Mouse (Mus musculus) hematopoietic stem cell, adult 5-6 weeks (primary cell): ENCODE measurements around the gene Pafah1b1. TPM values are rescaled to one million over a fixed set of nuclear protein-coding genes. Genes with fewer than 3 reads are reported as not detected.

Source experiments
- ATAC-seq, 2 experiments: fragments of 125-278 bp in 1 of 2; replicated peaks in 1 of 2; 2 replicates each; pipeline ENCODE4 v1.8.0; 2016 to 2017; ENCODE audit warnings: inconsistent platforms in 2 of 2, mild to moderate bottlenecking in 2 of 2, moderate number of reproducible peaks in 2 of 2, low read depth in 1 of 2, moderate TSS enrichment in 1 of 2; ENCODE audit not compliant: low FRiP score in 2 of 2, poor library complexity in 2 of 2, severe bottlenecking in 2 of 2, insufficient read depth in 1 of 2, low TSS enrichment in 1 of 2
- total RNA-seq: library from RNA; stranded (forward); fragments of 172-1452, 232-1000 nt; gene quantifications from 2 replicates; pipeline ENCODE4 v1.2.3, GENCODE M21; 2017

The Pafah1b1 gene
- total RNA-seq, 1 experiment from 2014 or later, result 89.2 TPM

DNA sequence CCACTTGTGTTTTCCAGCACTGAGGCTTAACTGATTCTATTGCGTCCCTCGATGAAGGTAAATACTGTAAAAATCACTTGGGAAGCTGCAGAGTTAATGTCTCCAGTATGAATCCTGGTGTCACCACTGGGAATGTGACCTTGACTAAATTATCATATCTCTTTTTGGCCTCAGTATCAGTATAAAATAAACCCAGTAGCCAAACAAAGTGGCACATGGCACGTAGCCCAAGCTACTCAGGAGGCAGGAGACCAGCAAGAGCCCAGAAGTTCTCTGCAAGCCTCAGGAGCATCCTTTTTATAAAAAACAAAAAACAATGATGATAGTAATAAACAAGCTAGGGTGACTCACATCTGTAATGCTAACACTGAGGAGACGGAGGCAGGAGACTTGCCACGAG, 711 bp upstream of the Pafah1b1 start:
- ATAC-seq, result no peak

GRCm38 (mm10) chr11:74723357-74724234, 874 bp downstream of the Pafah1b1 start:
- ATAC-seq, result peak; percentile 67 to 70

DNA sequence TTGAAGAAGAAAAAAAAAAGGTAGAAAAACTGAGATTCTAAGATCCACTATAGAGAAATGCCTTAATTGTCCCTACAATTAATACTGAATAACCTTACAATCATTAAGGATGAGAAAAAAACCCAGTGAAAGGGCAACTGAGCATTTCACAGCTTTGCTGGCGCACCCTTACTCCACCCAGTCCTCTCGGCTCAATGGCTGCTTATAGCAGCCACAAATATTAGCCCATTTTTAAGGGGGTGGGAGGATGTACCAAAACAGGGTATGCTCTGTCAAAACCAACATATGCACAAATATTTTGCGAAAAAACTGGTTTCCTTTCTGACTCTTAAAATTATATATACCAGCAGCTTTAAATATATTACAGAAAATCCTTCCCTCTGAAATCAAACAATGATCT, 2.5 kb downstream of the Pafah1b1 start:
- no peak for ATAC-seq

GRCm38 (mm10) chr11:74721141-74721540, 3.3 kb downstream of the Pafah1b1 start:
- ATAC-seq, result no peak

DNA sequence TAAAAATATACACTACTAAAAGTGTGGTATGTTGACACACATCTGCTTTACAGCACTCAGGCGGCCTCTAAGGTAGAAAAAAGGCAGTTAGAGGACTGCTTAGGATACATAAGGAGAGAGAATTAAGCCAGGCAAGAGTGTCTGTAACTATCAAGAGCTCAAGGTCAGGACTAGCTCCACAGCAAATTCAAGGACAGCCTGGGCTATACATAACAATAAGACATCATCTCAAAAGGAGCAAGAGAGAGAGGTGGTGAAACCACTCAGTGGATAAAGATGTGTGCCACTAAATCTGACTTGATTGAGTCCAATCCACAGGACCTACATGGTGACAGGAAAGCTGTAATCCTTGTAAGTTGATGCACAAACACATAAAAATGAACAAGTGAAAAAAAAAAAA, 3.8 kb downstream of the Pafah1b1 start:
- ATAC-seq, result no peak

GRCm38 (mm10) chr11:74715971-74716525, 8.4 kb downstream of the Pafah1b1 start:
- ATAC-seq, result no peak

GRCm38 (mm10) chr11:74710671-74711070, 13.8 kb downstream of the Pafah1b1 start:
- no peak for ATAC-seq

DNA sequence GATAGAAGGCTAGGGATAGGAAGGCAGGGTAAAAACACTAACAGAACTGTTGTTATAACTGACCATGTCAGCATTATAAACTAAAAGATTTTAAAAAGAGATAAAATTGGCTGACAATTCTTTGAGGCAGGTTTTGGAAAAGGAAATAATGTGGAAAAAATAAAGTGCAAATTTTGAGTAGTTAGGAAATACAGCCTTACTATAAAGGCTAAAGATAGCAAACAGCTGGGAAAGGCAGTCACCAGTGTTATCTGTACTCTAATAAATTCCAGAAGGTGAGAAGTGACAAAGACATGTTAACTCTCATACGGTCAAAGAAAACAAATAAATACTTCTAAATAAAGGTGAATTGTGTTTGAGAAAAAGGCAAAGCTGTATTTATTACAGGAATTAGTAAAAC, 15.7 kb downstream of the Pafah1b1 start:
- ATAC-seq, result no peak

DNA sequence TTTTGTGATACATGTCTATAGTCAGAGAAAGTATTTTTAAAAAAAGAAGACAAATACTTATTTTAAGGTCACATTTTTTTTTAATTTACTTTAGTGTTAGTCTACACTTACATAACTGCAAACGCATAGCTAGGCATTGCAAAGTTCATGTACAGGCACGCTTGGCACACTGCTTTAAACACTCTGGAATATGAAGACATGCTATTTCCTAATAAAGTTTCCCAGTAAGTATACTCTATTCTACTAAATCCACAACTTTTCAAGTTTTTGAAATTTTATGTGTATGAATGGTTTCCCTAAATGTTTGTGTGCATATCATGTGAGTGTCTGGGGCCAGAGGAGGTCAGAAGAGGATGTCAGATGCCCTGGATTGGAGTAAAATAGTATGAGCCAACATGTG, 20.4 kb downstream of the Pafah1b1 start:
- no peak for ATAC-seq

DNA sequence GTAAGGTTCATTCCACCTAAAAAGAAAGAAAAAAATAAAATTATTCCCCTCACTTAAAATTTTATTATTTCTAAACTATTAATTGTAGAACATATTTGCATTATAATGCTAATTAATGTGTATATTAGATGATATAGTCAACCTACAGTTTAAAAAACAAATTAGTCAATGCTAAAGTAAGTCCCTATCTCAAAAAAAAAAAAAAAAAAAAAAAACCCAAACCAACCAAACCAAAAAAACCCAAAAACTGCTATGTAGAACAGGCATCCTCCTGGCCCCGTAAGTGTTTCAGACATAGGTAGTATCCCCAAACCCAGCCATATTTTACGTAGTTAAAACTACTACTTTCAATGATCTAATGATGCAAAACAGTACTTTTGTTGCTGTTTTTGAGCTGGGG, 25.0 kb downstream of the Pafah1b1 start:
- no peak for ATAC-seq

- ATAC-seq, result no peak
These were observed 32.3 kb downstream of the Pafah1b1 start for GRCm38 (mm10) chr11:74692151-74692550.

DNA sequence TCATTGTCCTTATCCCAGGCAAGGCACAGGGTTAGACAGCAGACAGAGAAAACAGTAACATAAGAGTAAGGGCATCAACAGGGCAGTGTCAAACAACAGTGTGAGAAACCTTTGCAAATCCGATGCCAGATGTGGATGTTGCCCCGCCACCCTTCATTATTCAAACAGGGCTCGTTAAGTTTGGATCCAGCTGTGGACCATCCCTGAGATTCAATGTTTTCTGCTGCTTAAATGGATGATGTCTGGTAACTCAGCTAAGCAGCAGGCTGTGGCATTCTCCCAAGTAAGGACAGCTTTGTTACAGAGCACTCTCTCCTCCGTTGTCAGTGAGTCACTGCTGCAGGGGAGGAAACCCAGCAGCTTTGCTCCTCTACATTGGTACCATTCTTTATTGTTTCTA, 49.3 kb downstream of the Pafah1b1 start:
- no peak for ATAC-seq

- ATAC-seq, result no peak
These were observed 49.8 kb downstream of the Pafah1b1 start for GRCm38 (mm10) chr11:74674713-74675112.

- peak in 1 of 2 experiments; percentile 33; a peak in 1 of 4 replicates for ATAC-seq
These were observed 50.9 kb downstream of the Pafah1b1 start for GRCm38 (mm10) chr11:74673561-74673960.

DNA sequence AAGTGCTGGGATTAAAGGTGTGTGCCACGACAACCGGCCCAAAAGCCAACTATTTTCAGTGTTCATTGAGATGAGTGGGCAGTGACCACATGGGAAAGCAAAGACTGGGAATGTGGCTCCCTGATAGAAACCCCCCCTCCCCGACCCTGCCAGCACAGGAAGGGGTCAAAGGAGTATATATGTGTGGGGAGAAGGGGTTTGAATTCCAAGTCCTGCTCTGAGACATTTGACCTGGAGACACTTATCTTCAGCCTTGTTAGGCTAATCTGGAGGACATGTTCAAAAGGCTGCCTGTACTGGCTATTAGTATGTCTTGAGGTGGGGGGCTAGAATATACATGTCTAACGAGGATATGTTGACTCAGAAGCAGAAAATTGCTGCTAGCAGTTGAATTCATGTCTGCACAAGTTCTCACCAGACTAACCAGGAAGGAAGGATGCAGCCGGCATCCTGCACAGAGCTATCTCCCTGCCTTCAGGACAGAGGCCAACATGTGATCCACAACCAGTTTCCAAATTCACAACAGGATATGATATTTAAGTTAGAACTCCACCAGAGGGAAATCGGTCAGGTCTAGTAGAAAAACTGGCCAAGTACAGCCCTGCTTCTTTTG, 51.5 kb downstream of the Pafah1b1 start:
- ATAC-seq, result no peak

- no peak for ATAC-seq
These were observed 52.6 kb downstream of the Pafah1b1 start for GRCm38 (mm10) chr11:74671839-74672238.

DNA sequence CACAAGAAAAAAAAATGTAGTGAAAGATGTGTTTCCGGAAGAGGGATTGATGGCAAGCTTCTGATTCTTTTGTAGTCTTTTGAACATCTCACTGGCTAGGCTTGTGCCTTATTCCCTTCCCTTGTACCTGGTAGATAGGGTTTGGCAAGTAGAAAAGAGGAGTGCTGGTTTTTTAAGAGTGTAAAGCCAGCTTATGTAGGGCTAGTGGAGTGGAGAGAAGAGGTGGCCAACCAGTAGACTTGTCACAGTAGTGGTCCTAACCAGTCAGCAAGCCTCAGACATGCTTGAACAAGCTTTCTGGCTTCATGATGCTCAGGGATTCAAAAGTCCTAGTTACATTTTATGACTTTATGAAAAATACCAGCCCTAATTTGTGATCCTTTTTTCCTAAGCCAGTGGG, 53.5 kb downstream of the Pafah1b1 start:
- no peak for ATAC-seq

- no peak for ATAC-seq
These were observed 54.3 kb downstream of the Pafah1b1 start for GRCm38 (mm10) chr11:74670151-74670550.
